Mouse (Mus musculus): ENCODE data around the gene Lrrc25. TPM values are rescaled to one million over a fixed set of nuclear protein-coding genes. Genes with fewer than 3 reads are reported as not detected.

Lrrc25 gene
- total RNA-seq, 2 experiments from 2014 or later: 0.70 to 0.96 TPM

GRCm38 (mm10) chr8:70609849-70610795 lies 5.8 kb upstream of the Lrrc25 start:
- intact Hi-C loops (cut with DNase I): loop anchor here (1.0 kb wide), 2 partner anchors 35 to 88 kb away; partner anchors contain the start of gene Jund
- Histone ChIP-seq H3K4me3 (peak overlapping the region; percentile 46), H3K27ac (peak overlapping the region; percentile 97)
- DNase-seq (ENCODE audit: extremely low spot score in 1 of 2, low spot score in 2 of 2): peak; percentile 85 to 89
- TF ChIP-seq CTCF (IDR thresholded peaks at IDR 0.05): no peak

GRCm38 (mm10) chr8:70610796-70611771 lies 4.9 kb upstream of the Lrrc25 start:
- H3K4me3 ChIP-seq: peak overlapping the region; percentile 45
- peak; percentile 85 for TF ChIP-seq CTCF (IDR thresholded peaks at IDR 0.05)
- DNase-seq (ENCODE audit: extremely low spot score in 1 of 2, low spot score in 2 of 2): peak; percentile 77 to 84
- H3K27ac ChIP-seq: peak overlapping the region; percentile 97
- intact Hi-C loops (cut with DNase I): loop anchor here (1.0 kb wide), 2 partner anchors 87 to 144 kb away; partner anchors contain the start of gene Jund

GRCm38 (mm10) chr8:70611849-70612248 lies 4.1 kb upstream of the Lrrc25 start:
- TF ChIP-seq CTCF (IDR thresholded peaks at IDR 0.05): peak; percentile 96
- intact Hi-C loops (cut with DNase I): loop anchor here (1.0 to 2.0 kb wide), 3 partner anchors 17 to 143 kb away; no protein-coding TSS in a partner anchor
- peak; percentile 83 to 89 for DNase-seq (ENCODE audit: extremely low spot score in 1 of 2, low spot score in 2 of 2)
- peak overlapping the region; percentile 97 for H3K27ac ChIP-seq
- peak overlapping the region; percentile 45 for H3K4me3 ChIP-seq

GRCm38 (mm10) chr8:70613763-70614162 lies 2.2 kb upstream of the Lrrc25 start:
- no peak for TF ChIP-seq CTCF (IDR thresholded peaks at IDR 0.05)
- no peak overlapping the region for H3K27ac ChIP-seq
- DNase-seq (ENCODE audit: extremely low spot score in 1 of 2, low spot score in 2 of 2): no peak
- intact Hi-C loops (cut with DNase I): loop anchor here (2.0 kb wide), 2 partner anchors 15 to 37 kb away; no protein-coding TSS in a partner anchor
- no peak overlapping the region for H3K4me3 ChIP-seq

- no peak for TF ChIP-seq CTCF (IDR thresholded peaks at IDR 0.05)
- Histone ChIP-seq H3K4me3 (no peak overlapping the region), H3K27ac (no peak overlapping the region)
- intact Hi-C loops (cut with DNase I): no loop called here
- no peak for DNase-seq (ENCODE audit: extremely low spot score in 1 of 2, low spot score in 2 of 2)
Measured at GRCm38 (mm10) chr8:70614469-70614868, 1.5 kb upstream of the Lrrc25 start.

GRCm38 (mm10) chr8:70615281-70615680 lies 674 bp upstream of the Lrrc25 start:
- no peak overlapping the region for H3K27ac ChIP-seq
- no peak for DNase-seq (ENCODE audit: extremely low spot score in 1 of 2, low spot score in 2 of 2)
- TF ChIP-seq CTCF (IDR thresholded peaks at IDR 0.05): no peak
- intact Hi-C loops (cut with DNase I): no loop called here
- H3K4me3 ChIP-seq: no peak overlapping the region

GRCm38 (mm10) chr8:70616645-70617044 lies 690 bp downstream of the Lrrc25 start:
- H3K27ac ChIP-seq: no peak overlapping the region
- H3K4me3 ChIP-seq: no peak overlapping the region
- no peak for DNase-seq (ENCODE audit: extremely low spot score in 1 of 2, low spot score in 2 of 2)
- intact Hi-C loops (cut with DNase I): no loop called here
- TF ChIP-seq CTCF (IDR thresholded peaks at IDR 0.05): no peak

GRCm38 (mm10) chr8:70617985-70618384 lies 2.0 kb downstream of the Lrrc25 start:
- intact Hi-C loops (cut with DNase I): no loop called here
- DNase-seq (ENCODE audit: extremely low spot score in 1 of 2, low spot score in 2 of 2): no peak
- no peak for TF ChIP-seq CTCF (IDR thresholded peaks at IDR 0.05)

GRCm38 (mm10) chr8:70618888-70619334 lies 3.0 kb downstream of the Lrrc25 start:
- Histone ChIP-seq H3K27ac (no peak overlapping the region), H3K4me3 (no peak overlapping the region)
- intact Hi-C loops (cut with DNase I): no loop called here
- no peak for DNase-seq (ENCODE audit: extremely low spot score in 1 of 2, low spot score in 2 of 2)
- TF ChIP-seq CTCF (IDR thresholded peaks at IDR 0.05): no peak

More at GRCm38 (mm10) chr8:70617985-70618384, 2.0 kb downstream of the Lrrc25 start:
- Histone ChIP-seq H3K4me3 (no peak overlapping the region), H3K27ac (no peak overlapping the region)

- Histone ChIP-seq H3K4me3 (no peak overlapping the region), H3K27ac (no peak overlapping the region)
- no peak for TF ChIP-seq CTCF (IDR thresholded peaks at IDR 0.05)
- DNase-seq (ENCODE audit: extremely low spot score in 1 of 2, low spot score in 2 of 2): no peak
- intact Hi-C loops (cut with DNase I): no loop called here
Measured at GRCm38 (mm10) chr8:70622220-70622619, 6.3 kb downstream of the Lrrc25 start.

GRCm38 (mm10) chr8:70625104-70625503 lies 9.1 kb downstream of the Lrrc25 start:
- Histone ChIP-seq H3K4me3 (no peak overlapping the region), H3K27ac (no peak overlapping the region)
- DNase-seq (ENCODE audit: extremely low spot score in 1 of 2, low spot score in 2 of 2): no peak
- peak; percentile 52 for TF ChIP-seq CTCF (IDR thresholded peaks at IDR 0.05)
- intact Hi-C loops (cut with DNase I): no loop called here

All from left cerebral cortex, adult 2 months (tissue).